Mouse (Mus musculus) T-helper 1 cell (primary cell): ENCODE data around the gene 1700025G04Rik.

Source experiments
- in situ Hi-C: fragments of 300-600 bp; cut with MboI, MseI; formaldehyde crosslinking; loops from one replicate; pipeline ENCODE4 v1.15.1; 2025; ENCODE audit warnings: high pct_unique_total_duplicates

1700025G04Rik gene

GRCm38 (mm10) chr1:151963248-151963647 is 126.7 kb downstream of the 1700025G04Rik start:
- in situ Hi-C loops = no loop called here

GRCm38 (mm10) chr1:151962078-151962477 is 127.8 kb downstream of the 1700025G04Rik start:
- in situ Hi-C loops = no loop called here

DNA sequence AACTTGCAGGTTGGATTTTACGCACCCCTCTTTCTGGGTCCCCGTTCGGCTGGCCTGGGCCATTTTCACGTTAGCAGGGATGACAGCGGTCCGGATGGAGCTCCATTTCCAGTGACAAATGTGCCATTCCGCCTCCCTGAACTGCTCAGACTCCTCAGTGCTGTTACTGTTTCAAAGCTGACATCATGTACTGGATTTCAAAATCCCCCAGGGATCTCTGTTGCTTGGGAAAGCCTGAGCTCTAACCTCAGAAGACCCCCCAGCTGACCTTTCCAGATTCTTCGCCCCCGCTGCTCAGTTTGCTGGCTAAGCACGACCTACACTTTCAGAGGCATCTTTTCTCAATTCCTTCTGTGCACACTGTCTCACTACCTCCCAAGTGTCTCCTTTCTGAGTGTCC is 128.7 kb downstream of the 1700025G04Rik start:
- in situ Hi-C loops = no loop called here

GRCm38 (mm10) chr1:151959010-151959409 is 130.9 kb downstream of the 1700025G04Rik start:
- in situ Hi-C loops = no loop called here

DNA sequence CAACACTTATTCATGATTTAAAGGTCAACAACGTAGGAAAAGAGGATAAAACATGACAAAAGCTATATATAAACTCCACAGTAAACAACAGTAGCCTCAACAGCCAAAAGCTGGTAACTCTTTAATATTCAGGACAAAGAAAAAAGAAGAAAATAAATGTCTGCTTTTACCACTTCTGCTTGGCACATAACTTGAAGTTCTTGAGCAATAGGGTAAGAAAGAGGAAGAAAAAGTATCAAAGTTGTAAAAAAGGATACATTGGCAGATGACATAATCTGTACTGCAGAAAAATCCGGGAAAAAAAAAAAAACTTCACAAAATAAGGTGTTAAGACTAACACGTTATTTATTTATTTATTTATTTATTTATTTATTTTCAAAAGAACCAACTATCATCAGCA is 131.5 kb downstream of the 1700025G04Rik start:
- in situ Hi-C loops = no loop called here

- in situ Hi-C loops = no loop called here
Observed at GRCm38 (mm10) chr1:151957669-151958068, 132.3 kb downstream of the 1700025G04Rik start.

- in situ Hi-C loops = no loop called here
Observed at GRCm38 (mm10) chr1:151955866-151956265, 134.1 kb downstream of the 1700025G04Rik start.

DNA sequence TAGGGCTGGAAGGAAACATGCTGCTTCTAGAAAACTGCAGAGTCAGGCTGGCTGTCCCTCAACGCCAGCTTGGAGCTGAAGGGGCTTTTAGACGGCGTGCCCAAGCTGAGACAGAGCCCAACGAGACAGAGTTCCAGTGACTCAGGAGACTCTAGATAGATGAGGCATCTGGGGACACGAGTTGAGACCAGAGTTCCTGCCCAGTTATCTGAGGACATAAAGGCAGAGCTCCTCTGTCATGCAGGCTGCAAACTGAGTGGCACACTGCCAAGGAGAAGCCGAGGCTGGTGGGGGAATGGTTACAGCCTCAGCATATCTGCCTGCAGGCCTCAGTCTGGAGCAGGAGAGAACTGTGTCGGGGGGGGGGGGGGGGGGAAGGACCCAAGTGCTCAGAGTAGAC is 136.4 kb downstream of the 1700025G04Rik start:
- in situ Hi-C loops = no loop called here

GRCm38 (mm10) chr1:151948065-151948464 is 141.9 kb downstream of the 1700025G04Rik start:
- in situ Hi-C loops = no loop called here

DNA sequence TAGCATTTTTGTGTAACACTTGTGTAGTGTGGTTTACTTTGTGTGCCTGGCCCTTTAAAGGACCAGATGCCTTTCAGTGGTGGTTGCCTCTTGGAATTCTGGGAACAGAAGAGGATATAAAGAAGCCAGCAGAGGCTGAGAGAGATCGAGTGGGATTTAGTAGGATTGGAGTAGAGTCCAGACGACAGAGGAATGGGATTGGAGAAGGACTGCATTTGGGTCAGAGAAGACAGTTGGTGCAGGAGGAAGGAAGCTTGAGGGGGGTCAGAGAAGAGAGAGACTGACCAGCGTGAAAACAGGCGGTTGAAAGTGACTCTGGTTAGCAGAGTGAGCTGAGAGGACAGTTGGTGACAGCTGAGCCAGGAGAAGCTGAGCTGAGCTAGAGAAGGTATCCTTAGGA is 142.4 kb downstream of the 1700025G04Rik start:
- in situ Hi-C loops = no loop called here

DNA sequence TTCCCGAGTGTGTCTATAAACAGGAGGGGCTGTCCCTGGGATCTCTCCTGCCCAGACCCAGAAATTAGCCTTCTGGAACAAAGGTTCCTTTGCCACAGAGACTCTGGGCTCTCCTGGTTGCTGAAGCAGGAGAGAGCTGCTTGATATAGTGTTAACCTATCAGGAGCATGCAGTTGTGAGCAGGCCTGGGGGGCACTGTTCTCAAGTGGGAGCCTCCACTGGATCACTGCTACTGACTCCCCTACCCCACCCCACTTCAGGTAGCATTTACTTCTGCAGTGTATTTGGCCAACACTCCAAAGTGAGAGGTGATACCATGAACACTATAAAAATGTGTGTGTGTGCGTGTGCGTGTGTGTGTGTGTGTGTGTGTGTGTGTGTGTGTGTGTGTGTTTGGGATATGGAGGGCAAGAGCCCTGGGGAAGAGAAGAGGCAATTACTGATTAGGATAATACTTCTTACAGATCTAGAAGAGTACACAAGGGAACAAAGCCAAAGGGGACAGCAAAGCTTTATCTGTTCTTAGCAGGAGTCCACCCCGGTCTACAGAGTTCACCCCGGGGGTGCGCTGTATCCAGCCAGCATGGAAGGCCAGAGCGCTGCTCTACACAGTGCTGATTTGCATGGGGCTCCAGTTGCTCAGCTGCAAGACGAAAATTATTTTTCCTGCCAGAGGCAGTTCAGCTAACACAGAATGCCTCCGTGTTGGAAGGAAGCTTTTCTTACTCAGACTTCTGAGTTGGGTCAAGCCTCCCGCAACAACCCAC is 145.3 kb downstream of the 1700025G04Rik start:
- in situ Hi-C loops = no loop called here

DNA sequence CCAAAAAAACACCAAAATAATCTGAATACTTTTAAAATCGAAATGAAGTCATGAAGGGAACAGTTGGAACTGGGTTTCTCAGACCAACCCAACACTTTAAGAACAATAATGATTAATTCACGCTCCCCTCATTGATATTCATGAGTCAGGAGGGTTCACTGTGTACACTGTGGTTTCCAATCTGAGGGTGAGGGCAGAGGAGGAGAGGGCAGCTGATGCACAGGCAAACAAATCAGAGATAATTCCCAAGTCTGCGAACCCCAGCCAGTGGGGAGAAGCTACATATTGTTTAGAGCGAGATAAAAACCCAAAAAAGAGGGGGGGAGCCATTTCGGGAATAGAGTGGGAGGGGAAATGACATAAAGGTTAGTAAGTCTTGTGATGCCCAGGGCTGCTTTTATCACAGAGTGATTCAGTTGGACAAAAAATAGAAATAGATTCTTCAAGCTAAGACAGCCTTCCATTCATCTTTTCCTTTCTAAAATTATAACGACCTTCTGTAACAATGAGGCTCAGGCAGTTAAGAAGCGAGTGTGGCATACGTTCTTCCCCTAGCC is 146.2 kb downstream of the 1700025G04Rik start:
- in situ Hi-C loops = no loop called here

GRCm38 (mm10) chr1:151942972-151943654 is 146.8 kb downstream of the 1700025G04Rik start:
- in situ Hi-C loops = no loop called here

- in situ Hi-C loops = no loop called here
Observed at GRCm38 (mm10) chr1:151939987-151940386, 149.9 kb downstream of the 1700025G04Rik start.

DNA sequence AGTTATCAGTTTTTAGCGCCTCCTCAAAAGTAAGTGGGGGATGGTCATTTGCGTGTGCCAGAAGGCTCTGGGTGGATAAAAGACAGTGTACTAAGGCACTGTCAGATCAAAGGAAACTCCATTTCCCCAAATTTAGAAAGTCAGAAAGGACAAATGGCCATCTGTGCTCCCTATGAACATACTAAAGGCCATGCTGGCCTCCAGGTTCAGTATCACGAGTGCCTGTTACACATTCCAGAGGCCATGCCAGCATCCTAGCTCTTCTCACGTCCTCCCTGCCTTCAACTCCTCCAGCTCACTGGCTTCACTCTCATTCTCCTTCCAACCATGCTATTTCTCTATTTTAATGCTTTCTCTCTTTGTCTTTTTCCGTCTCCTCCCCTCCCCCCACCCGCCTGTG is 150.4 kb downstream of the 1700025G04Rik start:
- in situ Hi-C loops = no loop called here

DNA sequence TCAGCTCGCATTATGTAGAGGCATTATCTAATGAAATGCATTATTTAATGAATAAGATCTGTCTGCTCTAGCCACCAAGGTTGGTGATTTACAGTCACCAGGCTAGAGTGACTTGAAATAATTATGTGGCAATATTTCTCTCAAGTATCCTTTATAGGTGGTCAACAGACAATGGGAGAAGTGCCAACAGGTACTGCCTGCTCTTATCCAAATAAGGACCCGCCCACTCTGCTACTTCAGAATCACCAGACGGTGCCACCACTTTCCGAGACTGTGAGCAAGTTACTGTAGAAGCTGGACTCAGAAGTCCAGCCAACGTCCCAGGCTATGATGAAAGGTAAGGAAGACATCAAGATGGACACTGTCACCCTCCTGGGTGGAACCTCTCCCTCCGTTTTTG is 156.3 kb downstream of the 1700025G04Rik start:
- in situ Hi-C loops = no loop called here

DNA sequence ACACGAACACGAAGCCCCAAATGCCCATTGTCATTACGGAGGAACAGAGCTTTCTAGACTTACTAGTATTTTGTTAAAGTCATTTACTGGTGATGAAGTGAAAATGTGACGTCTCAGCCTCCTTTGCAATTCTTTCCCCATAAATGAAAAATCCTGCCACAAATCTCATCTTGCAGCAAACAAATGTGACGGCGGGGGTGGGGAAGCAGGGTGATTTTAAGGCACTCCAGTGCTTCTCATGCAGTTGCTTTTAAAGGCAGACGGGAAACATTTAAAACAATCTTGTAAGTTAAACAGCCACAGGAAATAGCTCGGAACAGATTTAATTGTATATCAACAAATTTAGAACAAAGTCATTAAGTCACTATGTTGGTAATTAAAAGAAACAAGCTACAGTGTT is 163.1 kb downstream of the 1700025G04Rik start:
- in situ Hi-C loops = no loop called here

- in situ Hi-C loops = no loop called here
Observed at GRCm38 (mm10) chr1:151926141-151926540, 163.8 kb downstream of the 1700025G04Rik start.

DNA sequence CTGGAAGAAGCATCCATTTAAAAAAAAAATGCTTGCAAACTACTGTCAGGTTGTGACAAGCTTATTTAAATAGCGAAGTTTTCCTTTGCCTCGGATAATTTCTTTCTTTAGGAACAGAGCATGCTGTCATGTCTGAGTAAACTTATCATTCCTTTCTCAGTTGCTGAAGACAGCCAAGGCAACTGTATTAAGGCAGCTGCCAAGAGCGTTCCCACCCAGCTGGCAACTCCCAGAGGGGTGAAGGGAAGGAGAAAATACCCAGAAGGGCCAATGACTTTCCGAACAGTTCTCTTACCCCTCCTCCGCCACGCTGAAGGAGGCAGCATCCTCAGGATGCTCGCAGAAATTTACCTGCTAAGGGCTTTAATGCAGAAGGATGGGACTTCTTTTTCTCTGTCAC is 164.2 kb downstream of the 1700025G04Rik start:
- in situ Hi-C loops = no loop called here

DNA sequence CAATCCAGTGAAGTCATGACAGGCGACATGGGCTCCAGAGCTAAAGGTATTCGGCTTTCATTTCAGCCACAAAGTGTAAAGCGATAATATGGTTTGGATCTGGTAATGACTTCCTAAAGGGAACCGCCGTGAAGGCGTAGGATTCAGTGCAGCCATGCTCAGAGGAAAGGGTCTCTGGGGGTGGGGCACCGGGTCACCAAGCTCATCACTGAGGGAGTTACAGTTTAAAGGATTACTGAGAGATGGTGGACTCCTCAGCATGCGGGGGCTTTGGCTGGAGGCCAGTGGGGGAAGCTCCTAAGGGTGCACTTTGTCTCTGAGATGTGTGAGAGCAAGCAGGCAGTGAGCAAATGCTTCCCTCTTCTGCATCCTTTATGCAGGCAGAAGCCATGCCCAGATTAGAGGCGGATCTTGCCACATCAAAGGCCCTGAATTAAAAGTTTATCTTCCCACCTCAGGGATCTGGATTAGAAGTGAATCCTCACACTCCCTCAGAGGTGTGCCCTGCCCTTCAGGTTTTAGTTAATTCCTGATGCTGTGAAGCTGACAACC is 171.0 kb downstream of the 1700025G04Rik start:
- in situ Hi-C loops = no loop called here

- in situ Hi-C loops = no loop called here
Observed at GRCm38 (mm10) chr1:151917736-151918135, 172.2 kb downstream of the 1700025G04Rik start.

- in situ Hi-C loops = no loop called here
Observed at GRCm38 (mm10) chr1:151914494-151914893, 175.4 kb downstream of the 1700025G04Rik start.

- in situ Hi-C loops = no loop called here
Observed at GRCm38 (mm10) chr1:151907014-151907413, 182.9 kb downstream of the 1700025G04Rik start.
